Mouse (Mus musculus) hindbrain, embryonic 10.5 days (tissue): ENCODE results near the gene Pappa. TPM values are rescaled to one million over a fixed set of nuclear protein-coding genes. Genes with fewer than 3 reads are reported as not detected.

Source experiments
- DNase-seq: peaks from one replicate; pipeline ENCODE4 v3.0.0-alpha.2; 2017; ENCODE audit warnings: low spot score
- H3K27ac ChIP-seq: fragments of 300-500 bp; sonication (generic); 2 replicates; pipeline ENCODE4 v1.5.1; 2016; ENCODE audit warnings: mild to moderate bottlenecking, moderate library complexity
- H3K27me3 ChIP-seq: fragments of 300-500 bp; sonication (generic); 2 replicates; pipeline ENCODE4 v1.6.1; 2016; ENCODE audit warnings: mild to moderate bottlenecking; ENCODE audit not compliant: poor library complexity, insufficient read depth, severe bottlenecking
- H3K36me3 ChIP-seq: fragments of 300-500 bp; sonication (generic); 2 replicates; pipeline ENCODE4 v1.6.1; 2016; ENCODE audit warnings: mild to moderate bottlenecking, moderate library complexity
- H3K4me1 ChIP-seq: fragments of 300-500 bp; sonication (generic); replicated peaks from 2 replicates; pipeline ENCODE4 v1.6.1; 2016; ENCODE audit warnings: mild to moderate bottlenecking
- H3K4me3 ChIP-seq: fragments of 300-500 bp; sonication (generic); 2 replicates; pipeline ENCODE4 v1.5.1; 2016; ENCODE audit warnings: mild to moderate bottlenecking, moderate library complexity
- H3K9me3 ChIP-seq: fragments of 300-500 bp; sonication (generic); 2 replicates; pipeline ENCODE4 v1.6.1; 2016; ENCODE audit warnings: mild to moderate bottlenecking, moderate library complexity
- WGBS: fragments of 180-500 bp; shearing (Covaris S2); methylation state at CpG from one replicate; pipeline ENCODE4 v1.1.7; 2016; 5-methylcytosine and 5-hydroxymethylcytosine counted together
- polyA plus RNA-seq: library from polyadenylated mRNA; unstranded; fragments of >200 nt; fragmentation: Nextera tagmentation; extraction: Ambion mirVana; gene quantifications from 2 replicates; pipeline ENCODE4 v1.2.1, GENCODE M21; 2016

The Pappa gene
- polyA plus RNA-seq, 1 experiment from 2014 or later = 0.75 TPM

DNA sequence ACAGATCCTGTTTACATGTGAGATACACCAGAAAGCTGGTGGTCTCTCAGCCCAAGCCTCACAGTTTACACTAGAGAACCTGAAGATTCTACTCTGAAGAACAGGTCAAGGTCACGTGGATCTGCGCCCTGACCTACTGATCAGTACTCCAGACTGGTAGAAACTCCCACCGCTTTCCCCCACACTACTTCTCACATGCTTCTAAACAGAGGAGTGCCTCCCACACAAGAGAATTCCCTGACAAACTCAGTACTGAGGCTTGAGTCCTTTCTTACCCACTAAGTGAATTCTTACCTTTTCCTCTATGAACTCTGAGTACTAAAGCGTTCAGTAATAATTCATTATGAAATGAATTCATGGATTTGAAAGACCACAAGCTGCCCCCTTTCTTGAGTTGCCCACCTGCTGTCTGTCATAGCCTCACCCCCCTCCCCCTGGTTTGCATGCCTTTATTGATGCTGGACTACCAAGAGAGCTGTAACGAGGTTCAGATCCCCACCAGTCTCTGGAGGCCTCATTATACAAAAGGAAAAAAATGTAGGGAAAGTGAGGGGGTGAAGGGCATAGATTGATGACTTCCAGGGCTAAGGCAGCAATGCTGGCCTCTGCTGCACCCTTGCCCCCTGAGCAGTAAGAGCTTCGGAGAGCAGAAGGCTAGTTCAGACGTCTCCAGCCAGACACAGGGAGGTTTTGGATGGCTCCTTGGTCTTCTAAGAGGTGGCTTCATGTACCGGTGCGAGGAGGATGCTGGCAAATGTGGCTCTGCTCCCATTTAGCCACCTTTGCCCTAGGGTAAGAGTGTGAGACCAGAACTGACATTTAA, 204.7 kb downstream of the Pappa start:
- Histone ChIP-seq H3K4me1 (peaks cover 7% of the 10 kb centered on the region; the same call in 1 of the 2 replicates), H3K4me3 (no peak overlapping the region), H3K27me3 (no peaks in the 10 kb centered on the region), H3K36me3 (0 out of 2 replicates have a peak, but pooled peaks cover 2% of the 10 kb centered on the region), H3K27ac (0 out of 2 replicates have a peak overlapping the region, but pooled peaks have one; percentile 8), H3K9me3 (no peaks in the 10 kb centered on the region)
- no peak for DNase-seq
- WGBS = 70% methylated on average over 9 of the region's 9 CpGs

DNA sequence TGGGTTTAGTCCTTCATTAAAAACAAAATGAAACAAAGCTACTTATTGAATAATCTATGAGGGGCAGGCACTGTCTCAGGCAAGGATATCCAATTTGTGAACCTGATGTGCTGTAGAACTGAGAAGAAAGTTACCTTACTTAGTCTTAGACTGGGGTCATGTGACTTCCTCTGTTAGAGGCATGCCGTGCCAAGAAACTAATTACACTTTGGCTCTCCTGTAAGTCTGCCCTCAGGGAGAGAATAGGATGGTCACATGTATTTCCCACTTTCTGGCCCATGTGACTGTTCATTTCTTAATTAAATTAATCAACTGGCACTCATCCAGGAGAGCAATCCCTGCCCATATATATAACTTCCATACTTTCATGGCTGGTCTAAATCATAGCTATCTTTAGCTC, 209.7 kb downstream of the Pappa start:
- Histone ChIP-seq H3K27ac (no peak overlapping the region), H3K4me3 (no peak overlapping the region), H3K9me3 (no peaks in the 10 kb centered on the region), H3K27me3 (no peaks in the 10 kb centered on the region), H3K36me3 (no peaks in the 10 kb centered on the region), H3K4me1 (peaks cover 5% of the 10 kb centered on the region; the same call in 1 of the 2 replicates)
- DNase-seq = no peak
- WGBS = 60% methylated on average over 1 of the region's 1 CpGs

DNA sequence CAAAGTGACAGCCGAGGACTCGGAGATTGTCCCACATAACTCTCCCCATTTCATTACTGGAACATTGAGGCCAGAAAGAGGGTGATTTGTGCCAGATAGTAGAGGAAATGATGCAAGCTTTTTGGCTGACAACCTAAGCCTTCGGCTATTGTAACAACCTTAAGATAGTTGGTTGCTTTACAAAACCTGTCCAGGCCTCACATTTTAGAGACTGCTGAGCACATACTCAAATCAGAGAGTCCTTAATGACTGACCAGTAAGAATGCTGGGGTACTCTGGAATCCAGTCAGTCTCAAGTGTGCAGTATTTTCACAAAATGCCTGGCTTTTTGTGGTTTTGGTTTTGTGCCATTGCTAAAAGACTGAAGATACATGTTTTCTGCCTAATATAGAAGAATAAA, 217.8 kb downstream of the Pappa start:
- DNase-seq = no peak
- 94% methylated on average over 3 of the region's 3 CpGs for WGBS
- H3K36me3 ChIP-seq = no peaks in the 10 kb centered on the region
- no peak overlapping the region for H3K27ac ChIP-seq
- H3K9me3 ChIP-seq = no peaks in the 10 kb centered on the region
- H3K27me3 ChIP-seq = no peaks in the 10 kb centered on the region
- H3K4me3 ChIP-seq = no peak overlapping the region
- no peaks in the 10 kb centered on the region for H3K4me1 ChIP-seq

DNA sequence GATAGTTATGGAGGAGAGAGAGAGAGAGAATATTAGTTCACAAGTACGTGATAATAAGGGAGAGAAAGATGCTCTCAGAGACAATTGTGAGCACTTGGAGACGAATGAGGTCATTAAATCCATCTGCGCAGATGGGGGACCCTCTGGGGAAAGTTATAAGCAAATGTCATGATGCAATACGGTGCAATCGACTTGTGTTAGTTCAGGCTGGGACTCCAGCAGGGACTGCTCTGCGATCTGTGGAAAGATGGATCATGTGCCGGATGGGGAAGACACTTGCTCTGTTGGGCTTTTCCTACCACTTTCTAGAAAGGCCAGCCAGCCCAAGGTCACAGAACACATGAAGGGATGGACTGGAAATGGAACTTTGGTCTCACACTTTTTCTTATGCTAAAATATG, 226.5 kb downstream of the Pappa start:
- Histone ChIP-seq H3K36me3 (no peaks in the 10 kb centered on the region), H3K27ac (no peak overlapping the region), H3K4me3 (no peak overlapping the region), H3K4me1 (no peaks in the 10 kb centered on the region), H3K9me3 (no peaks in the 10 kb centered on the region), H3K27me3 (no peaks in the 10 kb centered on the region)
- DNase-seq = no peak
- 89% methylated on average over 7 of the region's 7 CpGs for WGBS

DNA sequence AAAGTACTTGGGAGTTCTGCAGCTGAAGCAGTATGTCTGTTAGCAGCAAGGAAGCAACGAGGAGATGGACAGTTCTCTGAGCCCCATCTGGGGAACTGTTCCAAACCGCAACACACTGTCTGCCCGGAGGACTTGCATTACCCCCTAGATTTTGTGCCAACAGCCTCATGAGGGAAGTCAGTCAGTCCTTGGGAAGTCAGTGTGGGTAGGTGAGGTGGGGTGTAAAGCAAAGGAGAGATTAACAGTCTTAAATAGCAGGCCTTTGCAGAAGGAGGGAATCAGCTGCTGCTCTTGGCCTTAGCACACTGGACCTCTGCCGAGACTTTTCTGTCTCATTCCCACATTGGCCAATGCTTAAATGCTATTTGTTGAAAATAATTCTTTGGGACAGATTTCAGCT, 230.6 kb downstream of the Pappa start:
- H3K27me3 ChIP-seq = no peaks in the 10 kb centered on the region
- no peak for DNase-seq
- WGBS = 80% methylated on average over 4 of the region's 4 CpGs
- no peaks in the 10 kb centered on the region for H3K4me1 ChIP-seq
- H3K27ac ChIP-seq = no peak overlapping the region
- H3K36me3 ChIP-seq = no peaks in the 10 kb centered on the region
- no peak overlapping the region for H3K4me3 ChIP-seq
- H3K9me3 ChIP-seq = no peaks in the 10 kb centered on the region

DNA sequence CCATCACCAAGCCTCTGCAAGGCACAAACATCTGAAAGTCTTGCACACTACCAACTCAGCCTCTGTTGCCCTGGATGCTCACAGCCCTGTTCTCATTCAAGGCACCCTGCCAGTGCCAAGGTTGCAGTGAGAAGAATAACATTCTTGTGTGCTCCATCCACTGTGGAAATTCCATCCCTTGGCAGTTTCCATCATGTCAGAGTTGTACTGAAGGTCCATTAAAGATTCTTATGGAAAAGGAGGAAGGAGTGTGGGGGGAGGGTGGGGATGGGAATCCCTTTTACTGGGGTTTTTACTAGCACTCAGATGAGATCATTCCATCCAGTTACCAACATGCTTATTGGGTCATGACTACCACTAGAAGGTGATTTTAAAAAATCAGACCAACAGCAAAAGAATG, 243.2 kb downstream of the Pappa start:
- no peaks in the 10 kb centered on the region for H3K36me3 ChIP-seq
- no peaks in the 10 kb centered on the region for H3K27me3 ChIP-seq
- peaks cover 13% of the 10 kb centered on the region for H3K4me1 ChIP-seq
- H3K4me3 ChIP-seq = no peak overlapping the region
- DNase-seq = no peak
- peaks cover 3% of the 10 kb centered on the region; the same call in 1 of the 2 replicates for H3K9me3 ChIP-seq
- peak overlapping the region; percentile 40; the same call in 1 of the 2 replicates for H3K27ac ChIP-seq

DNA sequence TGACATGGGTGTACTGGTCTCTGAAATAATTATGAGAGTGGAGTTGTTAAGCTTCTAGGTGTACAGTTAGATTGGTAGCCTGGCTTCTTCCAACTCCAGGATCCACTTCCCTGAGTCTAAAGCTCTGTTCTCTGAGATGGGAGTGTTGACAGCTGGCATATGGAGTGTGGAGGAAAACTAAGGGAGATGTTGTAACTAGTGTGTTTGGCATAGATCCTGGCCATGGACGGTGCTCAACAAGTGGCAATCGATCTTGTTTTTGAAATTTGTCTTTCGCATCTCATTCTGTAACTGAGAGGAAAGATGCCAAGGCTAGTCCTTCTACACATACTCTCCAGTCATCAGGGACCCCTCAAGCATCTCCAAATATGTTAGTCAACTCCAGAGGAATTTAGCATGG, 248.8 kb downstream of the Pappa start:
- Histone ChIP-seq H3K27ac (no peak overlapping the region), H3K4me3 (no peak overlapping the region), H3K27me3 (no peaks in the 10 kb centered on the region), H3K36me3 (no peaks in the 10 kb centered on the region), H3K4me1 (peaks cover 1% of the 10 kb centered on the region; the same call in 1 of the 2 replicates), H3K9me3 (peaks cover 3% of the 10 kb centered on the region; the same call in 1 of the 2 replicates)
- no peak for DNase-seq
- 94% methylated on average over 3 of the region's 3 CpGs for WGBS

DNA sequence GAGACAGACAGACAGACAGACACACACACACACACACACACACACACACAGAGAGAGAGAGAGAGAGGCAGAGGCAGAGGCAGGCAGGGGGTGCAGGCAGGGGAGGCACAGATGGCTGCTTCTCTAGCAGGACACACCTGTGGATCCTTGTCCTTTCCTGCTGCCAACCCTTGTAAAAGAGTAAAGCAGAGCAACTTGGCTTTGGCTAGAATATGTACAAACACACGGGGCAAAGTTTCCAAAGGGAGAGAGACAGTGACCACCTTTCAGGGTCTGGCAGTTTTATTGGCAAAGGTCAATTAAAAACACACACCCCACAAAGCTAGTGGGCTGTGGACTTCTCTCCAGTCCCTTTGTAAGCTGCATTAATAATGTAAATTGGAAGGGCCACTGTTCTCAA, 249.9 kb downstream of the Pappa start:
- Histone ChIP-seq H3K4me1 (no peaks in the 10 kb centered on the region), H3K27me3 (no peaks in the 10 kb centered on the region), H3K9me3 (peaks cover 3% of the 10 kb centered on the region; the same call in 1 of the 2 replicates), H3K36me3 (no peaks in the 10 kb centered on the region), H3K27ac (no peak overlapping the region), H3K4me3 (no peak overlapping the region)
- 58% methylated on average over 1 of the region's 1 CpGs for WGBS
- no peak for DNase-seq

DNA sequence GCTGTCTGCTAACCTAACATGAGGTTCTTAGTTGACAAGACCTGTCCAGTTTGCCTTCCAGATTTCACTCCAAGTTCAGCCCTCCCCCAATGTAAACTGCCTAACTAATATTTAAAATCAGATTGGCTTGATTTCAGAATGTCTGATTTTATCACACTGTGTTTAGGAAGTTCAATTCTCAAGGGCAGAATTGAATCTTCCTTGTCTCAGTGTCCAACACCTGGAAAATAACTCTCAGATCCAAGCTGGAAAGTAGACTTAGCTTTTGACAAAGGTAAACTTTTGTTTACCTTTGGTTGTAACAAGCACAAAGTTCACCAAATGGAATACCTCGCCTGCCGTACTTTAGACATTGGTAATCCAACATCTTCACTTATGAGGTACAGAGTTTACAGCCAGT, 252.6 kb downstream of the Pappa start:
- H3K4me1 ChIP-seq = no peaks in the 10 kb centered on the region
- no peak overlapping the region for H3K4me3 ChIP-seq
- no peaks in the 10 kb centered on the region for H3K9me3 ChIP-seq
- no peak overlapping the region for H3K27ac ChIP-seq
- H3K27me3 ChIP-seq = no peaks in the 10 kb centered on the region
- WGBS = 95% methylated on average over 2 of the region's 2 CpGs
- no peak for DNase-seq
- H3K36me3 ChIP-seq = no peaks in the 10 kb centered on the region

DNA sequence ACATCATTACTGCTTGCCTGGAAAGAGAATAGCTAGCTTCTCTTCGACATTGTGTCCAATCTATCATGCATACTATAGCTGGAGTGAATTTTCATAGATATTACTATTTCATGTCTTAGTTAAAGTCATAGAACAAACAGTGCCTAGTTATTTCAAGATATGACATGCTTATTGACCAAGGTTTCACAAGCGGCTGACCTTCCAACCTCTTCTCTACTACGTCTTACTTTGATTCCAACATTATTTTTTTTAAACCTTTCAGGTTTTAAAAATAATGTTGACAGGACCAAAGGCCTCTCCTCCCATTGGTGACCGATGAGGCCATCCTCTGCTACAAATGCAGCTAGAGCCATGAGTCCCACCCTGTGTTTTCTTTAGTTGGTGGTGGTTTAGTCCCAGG, 255.5 kb downstream of the Pappa start:
- H3K27ac ChIP-seq = no peak overlapping the region

DNA sequence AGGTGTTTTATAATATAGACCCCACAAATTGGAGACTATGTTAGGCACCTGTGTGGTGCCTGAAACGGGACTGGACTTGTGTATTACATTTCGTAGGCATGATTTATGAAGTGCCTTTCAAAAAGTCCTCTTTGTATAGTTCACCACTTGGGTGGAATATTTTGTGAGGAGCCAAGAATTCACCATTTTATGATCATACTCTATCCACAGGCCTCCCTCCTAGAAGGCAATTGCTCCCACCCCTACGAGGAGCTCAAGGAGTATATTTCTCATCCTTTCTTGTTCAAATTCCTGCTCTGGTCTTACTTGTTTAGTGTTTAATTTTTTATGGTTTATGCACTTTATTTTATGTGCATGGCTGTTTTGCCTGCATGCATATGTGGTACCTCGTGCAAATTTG, 259.1 kb downstream of the Pappa start:
- Histone ChIP-seq H3K4me3 (no peak overlapping the region), H3K9me3 (no peaks in the 10 kb centered on the region), H3K27ac (no peak overlapping the region), H3K27me3 (no peaks in the 10 kb centered on the region), H3K4me1 (no peaks in the 10 kb centered on the region), H3K36me3 (no peaks in the 10 kb centered on the region)
- no peak for DNase-seq
- WGBS = 91% methylated on average over 4 of the region's 4 CpGs

More for the DNA sequence above, 255.5 kb downstream of the Pappa start:
- WGBS = 91% methylated on average over 4 of the region's 4 CpGs
- DNase-seq = no peak
- H3K9me3 ChIP-seq = no peaks in the 10 kb centered on the region
- H3K36me3 ChIP-seq = no peaks in the 10 kb centered on the region
- H3K27me3 ChIP-seq = no peaks in the 10 kb centered on the region
- H3K4me3 ChIP-seq = no peak overlapping the region
- no peaks in the 10 kb centered on the region for H3K4me1 ChIP-seq

DNA sequence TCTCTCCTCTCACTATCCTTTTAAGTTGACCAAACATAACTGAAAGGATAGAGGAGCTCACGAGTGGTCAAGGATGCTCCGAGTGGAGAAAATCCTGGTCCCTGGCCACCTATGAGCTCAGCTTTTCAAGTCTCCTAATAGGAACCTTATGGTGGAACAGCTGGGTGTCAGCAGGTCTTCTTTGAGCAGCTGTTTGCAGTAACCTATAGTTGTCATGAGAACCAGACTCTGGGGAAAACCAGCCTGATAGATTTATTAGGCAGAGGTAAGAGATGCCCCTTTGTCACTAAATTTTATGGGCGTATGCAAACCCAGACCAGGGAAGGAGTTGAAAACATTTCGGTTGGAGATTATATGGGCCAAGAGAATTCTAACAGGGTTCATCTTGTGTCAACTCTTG, 267.0 kb downstream of the Pappa start:
- DNase-seq = peak; percentile 6
- H3K36me3 ChIP-seq = no peaks in the 10 kb centered on the region
- H3K4me1 ChIP-seq = no peaks in the 10 kb centered on the region
- no peak overlapping the region for H3K4me3 ChIP-seq
- H3K27me3 ChIP-seq = no peaks in the 10 kb centered on the region
- no peaks in the 10 kb centered on the region for H3K9me3 ChIP-seq
- WGBS = 60% methylated on average over 4 of the region's 4 CpGs
- no peak overlapping the region for H3K27ac ChIP-seq

DNA sequence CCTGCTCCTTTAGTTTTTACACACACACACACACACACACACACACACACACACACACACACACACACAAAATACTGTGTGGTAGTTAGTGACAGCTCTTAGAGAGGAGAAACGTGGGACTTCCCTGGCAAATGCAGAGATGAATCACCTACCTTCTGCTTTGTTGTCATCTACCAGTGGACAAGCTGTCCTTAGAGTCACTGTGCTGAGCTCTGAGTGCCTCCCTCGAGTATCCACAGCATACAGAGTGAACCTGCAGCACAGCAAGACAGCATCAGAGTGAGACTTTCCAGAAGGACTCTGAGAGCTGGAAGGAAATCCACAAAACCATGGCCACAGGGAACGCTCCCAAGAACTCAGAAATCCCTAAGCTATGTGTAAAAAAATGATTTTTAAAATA, 272.8 kb downstream of the Pappa start:
- Histone ChIP-seq H3K27me3 (no peaks in the 10 kb centered on the region), H3K9me3 (no peaks in the 10 kb centered on the region), H3K27ac (no peak overlapping the region), H3K36me3 (no peaks in the 10 kb centered on the region), H3K4me1 (no peaks in the 10 kb centered on the region), H3K4me3 (no peak overlapping the region)
- DNase-seq = no peak
- 73% methylated on average over 3 of the region's 3 CpGs for WGBS
